Mouse (Mus musculus): ENCODE results near the gene Cuta.

DNA sequence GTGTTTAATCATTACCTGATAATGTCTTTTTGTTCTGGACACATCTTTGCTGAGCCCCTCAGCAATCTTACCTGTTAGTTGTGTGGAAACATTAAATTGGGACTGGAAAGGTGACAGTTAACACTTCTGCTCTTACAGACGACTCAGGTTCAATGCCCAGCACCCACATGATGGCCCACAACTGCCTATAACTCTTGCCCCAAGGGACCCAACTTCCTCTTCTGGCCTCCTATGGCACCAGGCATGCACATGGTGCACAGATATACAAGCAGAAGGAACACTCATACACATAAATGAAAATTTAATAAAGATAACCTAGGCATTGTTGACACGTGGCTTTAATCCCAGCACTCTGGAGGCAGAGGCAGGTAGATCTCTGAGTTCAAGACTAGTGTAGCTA, 40.1 kb upstream of the Cuta start:
- TF ChIP-seq POLR2A (IDR thresholded peaks at IDR 0.05; ENCODE audit: control insufficient read depth, extremely low read depth, insufficient read depth, low read length, poor library complexity): no peak
- TF ChIP-seq CTCF (IDR thresholded peaks at IDR 0.05; ENCODE audit: borderline replicate concordance, control insufficient read depth, extremely low read depth, insufficient read depth, low read length, poor library complexity): no peak

Measured in thymus, adult 2 months (tissue).